Mouse (Mus musculus) ovary, adult 2 months (tissue): ENCODE data around the gene Mia2. TPM values are rescaled to one million over a fixed set of nuclear protein-coding genes. Genes with fewer than 3 reads are reported as not detected.

Experiments used
- polyA plus RNA-seq: library from polyadenylated mRNA; depleted of rRNA; stranded (reverse); fragments of >200 nt; gene quantifications from 2 replicates; pipeline ENCODE4 v1.2.3, GENCODE M21; 2012; rRNA removed

Gene Mia2
- 16.2 and 25.3 TPM in 2 replicates for polyA plus RNA-seq

GRCm38 (mm10) chr12:59095104-59096025 lies at the start of gene Mia2:
Gene Mia2 (plus strand): TSS chr12:59095799.

GRCm38 (mm10) chr12:59060993-59061595 lies 34.5 kb upstream of the Mia2 start, which contains the start of gene Trappc6b:
Gene Trappc6b (minus strand): TSS chr12:59061472.

GRCm38 (mm10) chr12:59066448-59067077 lies 29.0 kb upstream of the Mia2 start, which contains the start of gene Pnn:
Gene Pnn (plus strand): TSS chr12:59066884.

GRCm38 (mm10) chr12:59219325-59220225 lies 124.0 kb downstream of the Mia2 start, which contains the start of gene Fbxo33:
Gene Fbxo33 (minus strand): TSS chr12:59219725.

Other genes starting within 250 kb of the Mia2 start
- 15.2 and 16.5 TPM in 2 replicates for gene Sec23a, start 83.8 kb upstream of the Mia2 start, polyA plus RNA-seq
- 2.1 and 2.6 TPM in 2 replicates for gene Gemin2, start 82.4 kb upstream of the Mia2 start, polyA plus RNA-seq
- gene Trappc6b, start 34.3 kb upstream of the Mia2 start, polyA plus RNA-seq, result 85.2 and 119 TPM in 2 replicates
- gene Pnn, start 28.9 kb upstream of the Mia2 start, polyA plus RNA-seq, result 13.9 and 17.4 TPM in 2 replicates
- gene Fbxo33, start 123.9 kb downstream of the Mia2 start, polyA plus RNA-seq, result 10.7 and 12.8 TPM in 2 replicates